Mouse (Mus musculus): ENCODE measurements around the gene Fermt3. TPM values are rescaled to one million over a fixed set of nuclear protein-coding genes. Genes with fewer than 3 reads are reported as not detected.

Fermt3 gene
- polyA plus RNA-seq, 1 experiment from 2014 or later, result 0.22 TPM

- TF ChIP-seq CTCF (IDR thresholded peaks at IDR 0.05), result no peak
- ATAC-seq, result no peak
- in situ Hi-C loops (cut with MboI; ENCODE audit: low pct_unique_long_range_greater_than_20kb), result no loop called here
Observed at GRCm38 (mm10) chr19:6969291-6969664, 50.0 kb downstream of the Fermt3 start.

GRCm38 (mm10) chr19:6968491-6969271, 50.6 kb downstream of the Fermt3 start:
- ATAC-seq (no peak), DNase-seq (ENCODE audit: low read depth, low spot score) (no peak)
- CTCF ChIA-PET, result interaction anchor here (0.9 to 3.6 kb wide), 3 partner anchors 11 to 17 kb away, joined by 3 to 21 read pairs (median 10); no protein-coding TSS in a partner anchor
- no peaks in the 10 kb centered on the region for H3K27me3 ChIP-seq
- TF ChIP-seq CTCF (IDR thresholded peaks at IDR 0.05), result no peak
- in situ Hi-C loops (cut with MboI; ENCODE audit: low pct_unique_long_range_greater_than_20kb), result no loop called here
- POLR2A ChIA-PET, result interaction anchor here (0.9 to 3.7 kb wide), 5 partner anchors 12 to 26 kb away, joined by 3 to 20 read pairs (median 6); partner anchors contain the start of genes Bad and Gpr137

More at GRCm38 (mm10) chr19:6969291-6969664, 50.0 kb downstream of the Fermt3 start:
- POLR2A ChIA-PET, result interaction anchor here (0.9 to 3.7 kb wide), 4 partner anchors 12 to 26 kb away, joined by 3 to 20 read pairs (median 6); partner anchors contain the start of genes Bad and Gpr137
- DNase-seq (ENCODE audit: low read depth, low spot score), result no peak
- no peaks in the 10 kb centered on the region for H3K27me3 ChIP-seq
- CTCF ChIA-PET, result interaction anchor here (1.1 to 3.6 kb wide), 5 partner anchors 10 to 45 kb away, joined by 6 to 21 read pairs (median 11); partner anchors contain the start of gene Fkbp2

GRCm38 (mm10) chr19:6956461-6956860, 62.8 kb downstream of the Fermt3 start:
- DNase-seq (ENCODE audit: low read depth, low spot score), result no peak
- ATAC-seq, result no peak
- CTCF ChIA-PET, result no interaction called here
- no peak for TF ChIP-seq CTCF (IDR thresholded peaks at IDR 0.05)
- in situ Hi-C loops (cut with MboI; ENCODE audit: low pct_unique_long_range_greater_than_20kb), result no loop called here
- no peaks in the 10 kb centered on the region for H3K27me3 ChIP-seq
- POLR2A ChIA-PET, result interaction anchor here (1.2 to 1.3 kb wide), 2 partner anchors 14 to 15 kb away, joined by 3 to 4 read pairs; partner anchors contain the start of genes Bad and Gpr137

GRCm38 (mm10) chr19:6955424-6955823, 63.8 kb downstream of the Fermt3 start:
- H3K27me3 ChIP-seq, result no peaks in the 10 kb centered on the region
- ChIA-PET CTCF (interaction anchor here (1.4 to 2.0 kb wide), 4 partner anchors 12 to 24 kb away, joined by 4 to 5 read pairs (median 5); partner anchors contain the start of genes Bad, Gpr137, Plcb3 and Ppp1r14b), POLR2A (interaction anchor here (1.3 kb wide), 2 partner anchors 14 to 20 kb away, joined by 3 to 4 read pairs; partner anchors contain the start of genes Bad and Gpr137)
- TF ChIP-seq CTCF (IDR thresholded peaks at IDR 0.05), result no peak
- in situ Hi-C loops (cut with MboI; ENCODE audit: low pct_unique_long_range_greater_than_20kb), result no loop called here
- ATAC-seq (no peak), DNase-seq (ENCODE audit: low read depth, low spot score) (no peak)

GRCm38 (mm10) chr19:6954046-6954445, 65.2 kb downstream of the Fermt3 start:
- ATAC-seq (no peak), DNase-seq (ENCODE audit: low read depth, low spot score) (no peak)
- ChIA-PET CTCF (interaction anchor here (1.2 to 2.0 kb wide), 4 partner anchors 13 to 26 kb away, joined by 4 to 10 read pairs (median 5); partner anchors contain the start of genes Bad and Gpr137), POLR2A (interaction anchor here (2.6 to 5.0 kb wide), 3 partner anchors 9 to 22 kb away, joined by 12 to 75 read pairs (median 44); partner anchors contain the start of genes Bad, Gpr137, Plcb3 and Ppp1r14b)
- no peaks in the 10 kb centered on the region for H3K27me3 ChIP-seq
- in situ Hi-C loops (cut with MboI; ENCODE audit: low pct_unique_long_range_greater_than_20kb), result no loop called here
- no peak for TF ChIP-seq CTCF (IDR thresholded peaks at IDR 0.05)

GRCm38 (mm10) chr19:6952712-6953037, 66.6 kb downstream of the Fermt3 start:
- H3K27me3 ChIP-seq, result no peaks in the 10 kb centered on the region
- ChIA-PET POLR2A (interaction anchor here (1.0 to 5.0 kb wide), 8 partner anchors 10 to 39 kb away, joined by 4 to 75 read pairs (median 9); partner anchors contain the start of genes Bad, Dnajc4, Esrra and Gpr137), CTCF (interaction anchor here (0.9 to 3.5 kb wide), 8 partner anchors 10 to 27 kb away, joined by 3 to 21 read pairs (median 8); partner anchors contain the start of genes Bad, Gpr137 and Plcb3)
- TF ChIP-seq CTCF (IDR thresholded peaks at IDR 0.05), result no peak
- ATAC-seq (no peak), DNase-seq (ENCODE audit: low read depth, low spot score) (no peak)
- in situ Hi-C loops (cut with MboI; ENCODE audit: low pct_unique_long_range_greater_than_20kb), result no loop called here

GRCm38 (mm10) chr19:6951994-6952711, 67.1 kb downstream of the Fermt3 start:
- DNase-seq (ENCODE audit: low read depth, low spot score) (no peak), ATAC-seq (peak; percentile 23)
- TF ChIP-seq CTCF (IDR thresholded peaks at IDR 0.05), result no peak
- POLR2A ChIA-PET, result interaction anchor here (1.0 to 5.0 kb wide), 10 partner anchors 7 to 40 kb away, joined by 4 to 75 read pairs (median 6); partner anchors contain the start of genes Bad, Dnajc4, Esrra and Gpr137
- CTCF ChIA-PET, result interaction anchor here (0.9 to 3.5 kb wide), 8 partner anchors 10 to 33 kb away, joined by 3 to 21 read pairs (median 8); partner anchors contain the start of genes Bad, Gpr137 and Plcb3
- in situ Hi-C loops (cut with MboI; ENCODE audit: low pct_unique_long_range_greater_than_20kb), result no loop called here
- H3K27me3 ChIP-seq, result no peaks in the 10 kb centered on the region

GRCm38 (mm10) chr19:6951381-6951968, 67.8 kb downstream of the Fermt3 start:
- DNase-seq (ENCODE audit: low read depth, low spot score), result no peak
- no peak for TF ChIP-seq CTCF (IDR thresholded peaks at IDR 0.05)
- peak; percentile 55 for ATAC-seq
- POLR2A ChIA-PET, result interaction anchor here (1.0 to 5.0 kb wide), 13 partner anchors 8 to 43 kb away, joined by 3 to 75 read pairs (median 6); partner anchors contain the start of genes Bad, Catsperz, Dnajc4 and Esrra
- in situ Hi-C loops (cut with MboI; ENCODE audit: low pct_unique_long_range_greater_than_20kb), result no loop called here
- no peaks in the 10 kb centered on the region for H3K27me3 ChIP-seq
- CTCF ChIA-PET, result interaction anchor here (0.9 to 3.5 kb wide), 9 partner anchors 10 to 33 kb away, joined by 3 to 21 read pairs (median 7); partner anchors contain the start of genes Bad, Gpr137 and Plcb3

- no peak for DNase-seq (ENCODE audit: low read depth, low spot score)
- ATAC-seq, result peak; percentile 22
- H3K27me3 ChIP-seq, result no peaks in the 10 kb centered on the region
- ChIA-PET POLR2A (interaction anchor here (0.7 to 5.0 kb wide), 11 partner anchors 9 to 43 kb away, joined by 3 to 75 read pairs (median 6); partner anchors contain the start of genes Bad, Catsperz, Gpr137 and Plcb3), CTCF (interaction anchor here (0.9 to 3.5 kb wide), 8 partner anchors 9 to 32 kb away, joined by 3 to 21 read pairs (median 4); partner anchors contain the start of genes Bad and Gpr137)
- in situ Hi-C loops (cut with MboI; ENCODE audit: low pct_unique_long_range_greater_than_20kb), result no loop called here
- no peak for TF ChIP-seq CTCF (IDR thresholded peaks at IDR 0.05)
Observed at GRCm38 (mm10) chr19:6950613-6951153, 68.6 kb downstream of the Fermt3 start.
